Mouse (Mus musculus) midbrain, postnatal 0 days (tissue): ENCODE data around the gene Wasf3. TPM values are rescaled to one million over a fixed set of nuclear protein-coding genes. Genes with fewer than 3 reads are reported as not detected.

Experiments
- ATAC-seq: fragments of 200-750 bp; cut with Nextera tagmentation; 2 replicates; pipeline ENCODE4 v1.8.0; 2017; ENCODE audit warnings: moderate number of reproducible peaks, mild to moderate bottlenecking, moderate TSS enrichment, moderate library complexity; ENCODE audit not compliant: low FRiP score
- DNase-seq: peaks from one replicate; pipeline ENCODE4 v3.0.0-alpha.2; 2015; ENCODE audit warnings: low spot score
- H3K27ac ChIP-seq: fragments of 300-500 bp; sonication (generic); 2 replicates; pipeline ENCODE4 v1.5.1; 2014; ENCODE audit warnings: low read depth, mild to moderate bottlenecking, low read length, mixed read lengths
- H3K27me3 ChIP-seq: fragments of 300-500 bp; sonication (generic); 2 replicates; pipeline ENCODE4 v1.6.1; 2014; ENCODE audit warnings: low read length, control low read depth, mixed read lengths; ENCODE audit not compliant: insufficient read depth
- H3K36me3 ChIP-seq: fragments of 300-500 bp; sonication (generic); 2 replicates; pipeline ENCODE4 v1.6.1; 2014; ENCODE audit warnings: low read length, control low read depth, mixed read lengths; ENCODE audit not compliant: insufficient read depth
- H3K4me1 ChIP-seq: fragments of 300-500 bp; sonication (generic); 2 replicates; pipeline ENCODE4 v1.6.1; 2014; ENCODE audit warnings: mild to moderate bottlenecking, control low read depth, antibody characterized with exemption, low read length, mixed read lengths; ENCODE audit not compliant: insufficient read depth
- H3K4me2 ChIP-seq: fragments of 300-500 bp; sonication (generic); 2 replicates; pipeline ENCODE4 v1.6.1; 2014; ENCODE audit warnings: low read depth, mild to moderate bottlenecking, low read length, mixed read lengths; ENCODE audit not compliant: poor library complexity, severe bottlenecking
- H3K4me3 ChIP-seq: fragments of 300-500 bp; sonication (generic); 2 replicates; pipeline ENCODE4 v1.5.1; 2014; ENCODE audit warnings: low read depth, mild to moderate bottlenecking, low read length, moderate library complexity
- H3K9ac ChIP-seq: fragments of 300-500 bp; sonication (generic); replicated peaks from 2 replicates; pipeline ENCODE4 v1.6.1; 2014; ENCODE audit warnings: mild to moderate bottlenecking, low read length, moderate library complexity, mixed read lengths; ENCODE audit not compliant: poor library complexity, severe bottlenecking
- H3K9me3 ChIP-seq: fragments of 300-500 bp; sonication (generic); 2 replicates; pipeline ENCODE4 v1.6.1; 2016; ENCODE audit warnings: low read length, control low read depth
- CTCF ChIP-seq: IDR thresholded peaks from 2 replicates; pipeline ENCODE4 v1.5.1; 2016; ENCODE audit warnings: antibody characterized with exemption, mild to moderate bottlenecking
- WGBS: fragments of 180-500 bp; shearing (Covaris S2); extraction: QIAGEN DNeasy Blood & Tissue Kit; methylation state at CpG from one replicate; pipeline ENCODE4 v1.1.7; 2014; 5-methylcytosine and 5-hydroxymethylcytosine counted together
- polyA plus RNA-seq: library from polyadenylated mRNA; unstranded; fragments of >200 nt; fragmentation: Nextera tagmentation; extraction: Ambion mirVana; gene quantifications from 2 replicates; pipeline ENCODE4 v1.2.1, GENCODE M21; 2015
- total RNA-seq: library from RNA; depleted of rRNA; stranded (reverse); fragments of >200 nt; gene quantifications from 2 replicates; pipeline ENCODE4 v1.2.3, GENCODE M21; 2014

The Wasf3 gene
- total and polyA plus RNA-seq, 2 experiments from 2014 or later: 19.1 to 40.7 TPM

DNA sequence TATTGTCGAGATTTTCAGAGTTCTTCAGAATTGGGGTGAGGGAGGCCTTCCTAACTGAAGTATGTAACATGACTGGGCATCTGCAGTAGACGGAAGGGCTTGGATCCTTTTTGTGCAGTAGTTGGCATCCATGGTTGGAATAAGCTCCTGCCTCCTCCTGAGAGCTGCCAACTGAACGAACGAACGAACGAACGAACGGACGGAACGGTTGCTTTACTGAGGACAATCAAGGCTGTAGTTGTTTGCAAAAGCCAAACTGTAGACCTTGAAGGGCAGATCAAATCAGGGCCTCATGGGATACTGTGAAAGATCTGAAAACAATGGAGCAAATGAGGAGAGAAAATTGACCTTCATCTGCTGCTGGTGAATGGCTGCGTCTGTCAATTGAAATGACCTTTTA, 17.5 kb downstream of the Wasf3 start:
- DNase-seq (peak; percentile 31), ATAC-seq (no peak)
- H3K27ac ChIP-seq: no peak overlapping the region
- H3K9ac ChIP-seq: no peak overlapping the region
- no peaks in the 10 kb centered on the region for H3K4me1 ChIP-seq
- no peaks in the 10 kb centered on the region for H3K9me3 ChIP-seq
- no peaks in the 10 kb centered on the region for H3K27me3 ChIP-seq
- H3K4me2 ChIP-seq: no peak overlapping the region
- 67% methylated on average over 11 of the region's 11 CpGs for WGBS
- TF ChIP-seq CTCF: no peak
- H3K36me3 ChIP-seq: no peaks in the 10 kb centered on the region
- no peak overlapping the region for H3K4me3 ChIP-seq

DNA sequence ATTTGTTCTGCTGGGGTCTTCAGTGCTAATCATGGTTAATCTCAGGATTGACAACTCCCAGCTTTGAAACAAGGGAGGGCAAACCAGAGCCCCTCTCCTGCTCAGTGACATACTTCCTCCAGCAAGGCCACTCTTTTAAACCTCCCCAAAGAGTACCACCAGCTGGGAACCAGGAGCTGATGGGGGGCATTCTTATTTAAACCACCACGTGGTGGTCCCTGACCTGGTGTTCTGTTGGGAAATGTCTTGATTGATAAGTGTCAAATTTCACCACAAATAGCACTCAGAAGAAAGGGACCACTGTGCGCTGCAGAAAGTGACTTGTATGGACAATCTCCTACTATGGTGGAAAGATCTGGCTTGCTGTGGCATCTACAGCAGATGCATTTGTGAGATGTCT, 19.1 kb downstream of the Wasf3 start:
- Histone ChIP-seq H3K9me3 (no peaks in the 10 kb centered on the region), H3K4me2 (no peak overlapping the region), H3K4me3 (no peak overlapping the region), H3K27me3 (no peaks in the 10 kb centered on the region), H3K27ac (no peak overlapping the region), H3K9ac (no peak overlapping the region), H3K4me1 (no peaks in the 10 kb centered on the region), H3K36me3 (no peaks in the 10 kb centered on the region)
- no peak for ATAC-seq
- TF ChIP-seq CTCF: no peak
- DNase-seq: no peak
- WGBS: 46% methylated on average over 2 of the region's 2 CpGs

DNA sequence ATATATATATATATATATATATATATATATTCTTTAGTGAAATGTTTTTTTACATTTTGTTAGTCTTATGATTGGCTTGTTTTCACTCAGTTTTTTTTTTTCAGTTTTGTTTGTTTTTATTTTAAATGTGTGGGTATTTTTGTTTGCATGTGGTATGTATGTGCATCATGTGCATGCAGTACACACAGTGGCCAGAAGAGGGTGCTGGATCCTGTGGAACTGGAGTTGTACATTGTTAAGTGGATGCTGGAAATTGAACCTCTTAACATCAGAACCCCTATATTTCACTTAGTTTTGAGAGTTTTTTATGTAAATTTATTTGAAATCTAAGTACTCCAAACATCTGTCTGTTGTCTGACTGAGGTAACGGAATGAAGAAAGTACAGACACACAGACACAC, 21.3 kb downstream of the Wasf3 start:
- H3K4me3 ChIP-seq: no peak overlapping the region
- no peak overlapping the region for H3K4me2 ChIP-seq
- peak; percentile 60 for TF ChIP-seq CTCF
- H3K4me1 ChIP-seq: 0 out of 2 replicates have a peak, but pooled peaks cover 3% of the 10 kb centered on the region
- no peak overlapping the region for H3K27ac ChIP-seq
- H3K36me3 ChIP-seq: no peaks in the 10 kb centered on the region
- no peak for DNase-seq
- H3K27me3 ChIP-seq: no peaks in the 10 kb centered on the region
- no peak overlapping the region for H3K9ac ChIP-seq
- ATAC-seq: no peak
- no peaks in the 10 kb centered on the region for H3K9me3 ChIP-seq
- WGBS: 94% methylated on average over 1 of the region's 1 CpGs

GRCm38 (mm10) chr5:146407791-146408190, 23.0 kb downstream of the Wasf3 start:
- TF ChIP-seq CTCF: no peak
- no peak overlapping the region for H3K9ac ChIP-seq
- H3K4me1 ChIP-seq: 0 out of 2 replicates have a peak, but pooled peaks cover 4% of the 10 kb centered on the region
- ATAC-seq (no peak), DNase-seq (no peak)
- H3K4me2 ChIP-seq: no peak overlapping the region
- 61% methylated on average over 3 of the region's 3 CpGs for WGBS
- H3K27me3 ChIP-seq: no peaks in the 10 kb centered on the region
- H3K36me3 ChIP-seq: no peaks in the 10 kb centered on the region
- no peak overlapping the region for H3K4me3 ChIP-seq
- no peak overlapping the region for H3K27ac ChIP-seq
- H3K9me3 ChIP-seq: no peaks in the 10 kb centered on the region

- Histone ChIP-seq H3K4me2 (no peak overlapping the region), H3K4me3 (no peak overlapping the region), H3K27ac (no peak overlapping the region), H3K36me3 (no peaks in the 10 kb centered on the region), H3K4me1 (0 out of 2 replicates have a peak, but pooled peaks cover 8% of the 10 kb centered on the region), H3K27me3 (no peaks in the 10 kb centered on the region), H3K9me3 (no peaks in the 10 kb centered on the region), H3K9ac (no peak overlapping the region)
- ATAC-seq: no peak
- DNase-seq: no peak
- TF ChIP-seq CTCF: no peak
- WGBS: 70% methylated on average over 8 of the region's 8 CpGs
Measured at GRCm38 (mm10) chr5:146408604-146409003, 23.8 kb downstream of the Wasf3 start.

- no peak for TF ChIP-seq CTCF
- Histone ChIP-seq H3K27me3 (no peaks in the 10 kb centered on the region), H3K4me1 (peaks cover 15% of the 10 kb centered on the region; the same call in 1 of the 2 replicates), H3K4me3 (no peak overlapping the region), H3K27ac (no peak overlapping the region), H3K4me2 (no peak overlapping the region), H3K9ac (no peak overlapping the region), H3K9me3 (no peaks in the 10 kb centered on the region), H3K36me3 (no peaks in the 10 kb centered on the region)
- 53% methylated on average over 4 of the region's 4 CpGs for WGBS
- ATAC-seq: no peak
- DNase-seq: no peak
Measured at GRCm38 (mm10) chr5:146410821-146411220, 26.0 kb downstream of the Wasf3 start.
